Mouse (Mus musculus) brain, embryonic 14.5 days (tissue): ENCODE results near the gene Osbpl11.

Experiments
- CTCF ChIP-seq: fragments of 200-500 bp; IDR thresholded peaks from 2 replicates; pipeline ENCODE4 v1.5.1; 2012; ENCODE audit warnings: inconsistent platforms, mild to moderate bottlenecking, moderate library complexity, borderline replicate concordance; ENCODE audit not compliant: insufficient read depth, insufficient read length; ENCODE audit errors: extremely low read depth
- POLR2A ChIP-seq: fragments of 200-500 bp; IDR thresholded peaks from 2 replicates; pipeline ENCODE4 v1.6.1; 2012; ENCODE audit warnings: mild to moderate bottlenecking, inconsistent platforms, borderline replicate concordance; ENCODE audit not compliant: poor library complexity, insufficient read depth, insufficient read length, severe bottlenecking; ENCODE audit errors: extremely low read depth

DNA sequence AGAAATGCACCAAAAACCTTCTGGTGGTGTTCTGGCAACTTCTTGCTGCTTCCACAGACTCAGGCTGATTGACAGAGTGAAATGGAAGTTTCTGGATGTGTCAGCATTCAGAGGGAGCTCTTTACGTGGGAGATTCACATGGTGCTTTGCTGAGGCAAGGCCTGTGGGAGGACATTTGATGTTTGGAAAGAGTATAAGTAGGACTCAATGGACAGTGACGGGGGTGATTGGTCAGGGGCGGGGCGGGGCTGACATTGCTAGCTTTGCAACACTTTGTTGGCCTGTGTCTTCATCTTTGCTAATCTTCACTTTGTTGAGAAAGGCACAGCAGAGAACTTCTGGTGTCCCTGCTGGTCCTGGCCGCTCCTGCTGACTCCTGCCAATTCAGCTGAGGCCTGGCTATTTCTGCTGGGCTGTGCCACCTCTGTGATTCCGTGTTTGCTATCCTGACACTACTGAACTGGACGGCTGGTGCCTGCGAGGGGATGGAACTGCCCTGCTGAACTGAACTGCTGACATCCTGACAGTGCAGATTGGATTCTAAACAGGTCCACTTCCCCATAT is 15.3 kb upstream of the Osbpl11 start:
- TF ChIP-seq CTCF (no peak), POLR2A (no peak)
